9 mouse cellular contexts compared by ENCODE assay signal in the genomic region with DNA sequence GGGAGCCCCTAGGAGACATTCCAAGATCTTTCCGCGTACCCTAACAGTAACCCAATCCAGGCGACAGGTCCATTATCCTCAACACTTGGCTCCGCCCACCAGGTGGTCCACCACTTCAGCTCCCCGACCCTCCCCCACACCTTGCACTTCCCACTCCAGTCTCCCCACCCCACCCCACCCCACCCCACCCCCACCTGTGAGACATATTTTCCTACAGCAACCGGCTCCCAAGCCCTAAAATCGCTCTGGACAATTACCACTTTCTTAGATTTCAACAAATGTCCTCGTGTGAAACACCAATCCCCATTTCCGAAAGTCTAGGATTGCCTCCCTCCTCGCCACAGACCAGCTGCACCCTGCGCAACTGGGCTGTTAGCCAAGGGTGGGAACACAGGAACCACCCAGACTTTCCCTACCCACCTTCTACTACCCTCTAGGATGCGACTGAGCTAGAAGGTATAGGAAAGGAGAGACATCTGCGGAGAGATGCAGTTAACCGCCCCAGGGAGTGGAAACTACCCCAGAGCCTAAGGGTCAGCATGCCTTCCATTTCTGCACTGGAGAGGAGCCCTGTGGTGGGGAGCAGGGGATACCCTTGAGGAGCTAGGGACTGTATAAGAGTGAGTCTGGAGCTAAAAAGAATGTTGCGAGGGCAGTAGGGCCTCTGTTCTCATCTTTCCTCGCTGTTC. TPM values are rescaled to one million over a fixed set of nuclear protein-coding genes. Genes with fewer than 3 reads are reported as not detected.
DNase-seq lines count a peak whose midpoint lies in the region; ATAC-seq and TF ChIP-seq lines count a peak whose summit lies in the region.
"Had no signal": no experiment of that assay in that cellular context is flagged by ENCODE, and none has a peak within 500 bp of the region (broad histone marks: within the 10 kb centered on the region; RNA-seq: fewer than 3 reads in every experiment).

No protein-coding gene starts in this region.

- peaks cover 31% of the 10 kb centered on the region; the same call in 1 of the 2 replicates for H3K27me3 ChIP-seq in lung, embryonic 15.5 days
- peaks cover 14% of the 10 kb centered on the region; the same call in 1 of the 2 replicates for H3K27me3 ChIP-seq in lung, postnatal 0 days (replicated peaks; ENCODE audit: insufficient read depth, low read length)
- H3K27me3 ChIP-seq in forebrain, embryonic 15.5 days, result no peaks in the 10 kb centered on the region
- H3K27me3 ChIP-seq in midbrain, embryonic 10.5 days (ENCODE audit: low read depth, poor library complexity, severe bottlenecking), result peaks cover 18% of the 10 kb centered on the region

- no peak for TF ChIP-seq EP300 in lung, postnatal 0 days (IDR thresholded peaks at IDR 0.05)

- WGBS in lung, embryonic 15.5 days, result 22% methylated on average over 16 of the region's 16 CpGs
- WGBS in lung, postnatal 0 days, result 24% methylated on average over 16 of the region's 16 CpGs
- WGBS in forebrain, embryonic 15.5 days, result 10% methylated on average over 16 of the region's 16 CpGs
- WGBS in midbrain, embryonic 10.5 days, result under 1% methylated on average over 16 of the region's 16 CpGs

- TF ChIP-seq CTCF in lung, postnatal 0 days (IDR thresholded peaks at IDR 0.05), result no peak

- peaks cover 71% of the 10 kb centered on the region for H3K4me1 ChIP-seq in lung, embryonic 15.5 days
- H3K4me1 ChIP-seq in lung, postnatal 0 days (ENCODE audit: insufficient read depth, low read depth, low read length), result peaks cover 18% of the 10 kb centered on the region
- peaks cover 65% of the 10 kb centered on the region for H3K4me1 ChIP-seq in forebrain, embryonic 15.5 days
- H3K4me1 ChIP-seq in midbrain, embryonic 10.5 days, result peaks cover 92% of the 10 kb centered on the region

- H3K27ac ChIP-seq in lung, embryonic 15.5 days, result no peak overlapping the region
- no peak overlapping the region for H3K27ac ChIP-seq in lung, postnatal 0 days (ENCODE audit: low read length)
- no peak overlapping the region for H3K27ac ChIP-seq in forebrain, embryonic 15.5 days (replicated peaks)
- H3K27ac ChIP-seq in midbrain, embryonic 10.5 days (replicated peaks), result peak overlapping the region; percentile 95

- peak overlapping the region; percentile 70 for H3K4me2 ChIP-seq in lung, embryonic 15.5 days
- H3K4me2 ChIP-seq in lung, postnatal 0 days (replicated peaks; ENCODE audit: low read depth, low read length), result no peak overlapping the region
- H3K4me2 ChIP-seq in forebrain, embryonic 15.5 days (replicated peaks), result peak overlapping the region; percentile 69; the same call in 1 of the 2 replicates

- no peaks in the 10 kb centered on the region for H3K9me3 ChIP-seq in lung, embryonic 15.5 days
- H3K9me3 ChIP-seq in lung, postnatal 0 days (ENCODE audit: low read length), result no peaks in the 10 kb centered on the region
- no peaks in the 10 kb centered on the region for H3K9me3 ChIP-seq in forebrain, embryonic 15.5 days
- H3K9me3 ChIP-seq in midbrain, embryonic 10.5 days (replicated peaks), result no peaks in the 10 kb centered on the region

- H3K9ac ChIP-seq in lung, embryonic 15.5 days, result no peak overlapping the region
- no peak overlapping the region for H3K9ac ChIP-seq in lung, postnatal 0 days (replicated peaks; ENCODE audit: low read depth)
- H3K9ac ChIP-seq in forebrain, embryonic 15.5 days (replicated peaks), result no peak overlapping the region

- H3K4me3 ChIP-seq in lung, embryonic 15.5 days, result no peak overlapping the region
- H3K4me3 ChIP-seq in lung, postnatal 0 days (ENCODE audit: low read depth, low read length), result no peak overlapping the region
- H3K4me3 ChIP-seq in forebrain, embryonic 15.5 days, result 0 out of 2 replicates have a peak overlapping the region, but pooled peaks have one; percentile 36
- peak overlapping the region; percentile 68 for H3K4me3 ChIP-seq in midbrain, embryonic 10.5 days

- DNase-seq in lung, postnatal 0 days (ENCODE audit: low spot score), result no peak
- DNase-seq in midbrain, embryonic 10.5 days (ENCODE audit: low spot score), result peak; percentile 41
- DNase-seq in adrenal gland, postnatal 4 days (ENCODE audit: low spot score in 2 of 2), result no peak
- DNase-seq in yolk sac, embryonic 10.5 days (ENCODE audit: low spot score), result no peak
- no peak for DNase-seq in cerebellum, adult 9-11 months

- ATAC-seq in lung, embryonic 15.5 days (ENCODE audit: borderline replicate concordance, extremely low read depth, low FRiP score, low TSS enrichment), result no peak
- no peak for ATAC-seq in lung, postnatal 0 days
- no peak for ATAC-seq in forebrain, embryonic 15.5 days (replicated peaks)

- H3K36me3 ChIP-seq in lung, embryonic 15.5 days, result no peaks in the 10 kb centered on the region
- H3K36me3 ChIP-seq in lung, postnatal 0 days (ENCODE audit: insufficient read depth, low read length), result no peaks in the 10 kb centered on the region
- H3K36me3 ChIP-seq in forebrain, embryonic 15.5 days, result no peaks in the 10 kb centered on the region
- H3K36me3 ChIP-seq in midbrain, embryonic 10.5 days, result peaks cover 38% of the 10 kb centered on the region

RNA-seq across cellular contexts. Expression of a gene that starts 0.9 kb away (rescaled TPM):
- 8.1 and 10.4 TPM in 2 replicates for polyA plus RNA-seq in lung, embryonic 15.5 days (2015; fragmentation: Nextera tagmentation; extraction: Ambion mirVana)
- 0.21 and 0.38 TPM in 2 replicates for polyA plus RNA-seq in lung, postnatal 0 days (2015; fragmentation: Nextera tagmentation; extraction: Ambion mirVana)
- polyA plus RNA-seq in forebrain, embryonic 15.5 days (2015; fragmentation: Nextera tagmentation; extraction: Ambion mirVana), result 14.9 and 18.4 TPM in 2 replicates
- polyA plus RNA-seq in midbrain, embryonic 10.5 days (2016; fragmentation: Nextera tagmentation; extraction: Ambion mirVana), result 562 and 684 TPM in 2 replicates
- 1 to 10 TPM; 1.7 to 2.0 TPM for total RNA-seq in adrenal gland, postnatal 4 days (2021)
- total RNA-seq: gastrocnemius, adult 8-10 months; megakaryocyte progenitor cell, adult 5-6 weeks had no signal

RNA-seq across cellular contexts. Expression of a gene that starts 18.9 kb away (rescaled TPM):
- 18.3 and 18.5 TPM in 2 replicates for polyA plus RNA-seq in lung, embryonic 15.5 days (2015; fragmentation: Nextera tagmentation; extraction: Ambion mirVana)
- 10.8 and 11.2 TPM in 2 replicates for polyA plus RNA-seq in lung, postnatal 0 days (2015; fragmentation: Nextera tagmentation; extraction: Ambion mirVana)
- polyA plus RNA-seq in forebrain, embryonic 15.5 days (2015; fragmentation: Nextera tagmentation; extraction: Ambion mirVana), result 20.1 and 20.2 TPM in 2 replicates
- polyA plus RNA-seq in midbrain, embryonic 10.5 days (2016; fragmentation: Nextera tagmentation; extraction: Ambion mirVana), result 18.6 and 21.6 TPM in 2 replicates
- 10 to 100 TPM; 21.9 to 24.9 TPM for total RNA-seq in adrenal gland, postnatal 4 days (2021)

RNA-seq across cellular contexts. Expression of a gene that starts 19.3 kb away (rescaled TPM):
- polyA plus RNA-seq in lung, embryonic 15.5 days (2015; fragmentation: Nextera tagmentation; extraction: Ambion mirVana), result 60.1 and 63.0 TPM in 2 replicates
- 22.5 and 24.9 TPM in 2 replicates for polyA plus RNA-seq in lung, postnatal 0 days (2015; fragmentation: Nextera tagmentation; extraction: Ambion mirVana)
- polyA plus RNA-seq in forebrain, embryonic 15.5 days (2015; fragmentation: Nextera tagmentation; extraction: Ambion mirVana), result 49.7 and 50.0 TPM in 2 replicates
- polyA plus RNA-seq in midbrain, embryonic 10.5 days (2016; fragmentation: Nextera tagmentation; extraction: Ambion mirVana), result 81.6 and 81.9 TPM in 2 replicates
- total RNA-seq in adrenal gland, postnatal 4 days (2021), result 10 to 100 TPM; 31.0 to 33.5 TPM

RNA-seq across cellular contexts. Expression of a gene that starts 21.5 kb away (rescaled TPM):
- polyA plus RNA-seq in lung, embryonic 15.5 days (2015; fragmentation: Nextera tagmentation; extraction: Ambion mirVana), result 30.1 and 32.4 TPM in 2 replicates
- 22.2 and 30.7 TPM in 2 replicates for polyA plus RNA-seq in lung, postnatal 0 days (2015; fragmentation: Nextera tagmentation; extraction: Ambion mirVana)
- 50.0 and 56.7 TPM in 2 replicates for polyA plus RNA-seq in forebrain, embryonic 15.5 days (2015; fragmentation: Nextera tagmentation; extraction: Ambion mirVana)
- 125 and 158 TPM in 2 replicates for polyA plus RNA-seq in midbrain, embryonic 10.5 days (2016; fragmentation: Nextera tagmentation; extraction: Ambion mirVana)
- 10 to 100 TPM; 16.2 to 24.3 TPM for total RNA-seq in adrenal gland, postnatal 4 days (2021)

RNA-seq across cellular contexts. Expression of a gene that starts 30.1 kb away (rescaled TPM):
- polyA plus RNA-seq in lung, embryonic 15.5 days (2015; fragmentation: Nextera tagmentation; extraction: Ambion mirVana), result 70.5 and 70.9 TPM in 2 replicates
- polyA plus RNA-seq in lung, postnatal 0 days (2015; fragmentation: Nextera tagmentation; extraction: Ambion mirVana), result 61.6 and 66.6 TPM in 2 replicates
- 62.7 and 68.2 TPM in 2 replicates for polyA plus RNA-seq in forebrain, embryonic 15.5 days (2015; fragmentation: Nextera tagmentation; extraction: Ambion mirVana)
- 78.3 and 81.6 TPM in 2 replicates for polyA plus RNA-seq in midbrain, embryonic 10.5 days (2016; fragmentation: Nextera tagmentation; extraction: Ambion mirVana)
- 100 to 1,000 TPM; 135 to 138 TPM for total RNA-seq in adrenal gland, postnatal 4 days (2021)

Comparison
In these comparisons a context has a peak if more than half of its experiments do, and no peak if none do; other contexts are left out.
1. H3K4me3 ChIP-seq: peak in forebrain, embryonic 15.5 days (single experiment) and midbrain, embryonic 10.5 days (single experiment); none in lung, embryonic 15.5 days (single experiment) and lung, postnatal 0 days (single experiment).
2. RNA of a gene that starts 0.9 kb away (polyA plus RNA-seq): 562 to 684 TPM in midbrain, embryonic 10.5 days; 14.9 to 18.4 TPM in forebrain, embryonic 15.5 days, 8.1 to 10.4 TPM in lung, embryonic 15.5 days and 0.21 to 0.38 TPM in lung, postnatal 0 days; every median in the first group is over 10 times any median in the second.